Mouse (Mus musculus) ES-Bruce4 (cell line): ENCODE measurements around the gene Iqcd. TPM values are rescaled to one million over a fixed set of nuclear protein-coding genes. Genes with fewer than 3 reads are reported as not detected.

ENCODE experiments used
- H3K27ac ChIP-seq: 2 replicates; pipeline ENCODE4 v1.5.1; 2012; ENCODE audit warnings: low read length, inconsistent platforms; ENCODE audit not compliant: insufficient read depth
- H3K27me3 ChIP-seq: 2 replicates; pipeline ENCODE4 v1.6.1; 2012; ENCODE audit warnings: mild to moderate bottlenecking, low read length, inconsistent platforms; ENCODE audit not compliant: control insufficient read depth, poor library complexity, insufficient read depth, severe bottlenecking
- H3K36me3 ChIP-seq: 2 replicates; pipeline ENCODE4 v1.6.1; 2012; ENCODE audit warnings: inconsistent platforms, mild to moderate bottlenecking, low read length, moderate library complexity; ENCODE audit not compliant: control insufficient read depth, poor library complexity, insufficient read depth, severe bottlenecking
- H3K4me1 ChIP-seq: one replicate; pipeline ENCODE4 v1.8.1; 2011; ENCODE audit warnings: low read length; ENCODE audit not compliant: control insufficient read depth, insufficient read depth
- H3K4me3 ChIP-seq: 2 replicates; pipeline ENCODE4 v1.5.1; 2011; ENCODE audit warnings: low read depth, mild to moderate bottlenecking, low read length
- H3K9ac ChIP-seq: 2 replicates; pipeline ENCODE4 v1.6.1; 2012; ENCODE audit warnings: low read depth, mild to moderate bottlenecking, inconsistent platforms; ENCODE audit not compliant: poor library complexity, severe bottlenecking
- H3K9me3 ChIP-seq: replicated peaks from 2 replicates; pipeline ENCODE4 v1.6.1; 2012; ENCODE audit warnings: mild to moderate bottlenecking, low read length, inconsistent platforms; ENCODE audit not compliant: control insufficient read depth, poor library complexity, insufficient read depth, severe bottlenecking
- CTCF ChIP-seq: IDR thresholded peaks from one replicate; pipeline ENCODE4 v1.8.1; 2011; ENCODE audit warnings: low read depth, low read length
- EP300 ChIP-seq: IDR thresholded peaks from 2 replicates; pipeline ENCODE4 v1.6.1; 2011; ENCODE audit warnings: low read depth, low read length; ENCODE audit not compliant: insufficient read depth
- POLR2A ChIP-seq: IDR thresholded peaks from one replicate; pipeline ENCODE4 v1.8.1; 2011; ENCODE audit warnings: low read length; ENCODE audit not compliant: insufficient read depth
- polyA plus RNA-seq: library from polyadenylated mRNA; stranded (reverse); fragments of >200 nt; gene quantifications from 2 replicates; pipeline ENCODE4 v1.2.4, GENCODE M21; 2011; ENCODE audit warnings: low read depth; ENCODE audit not compliant: missing spikeins, insufficient read depth, insufficient read length

Gene Iqcd
- polyA plus RNA-seq, 1 experiment = 0.37 TPM

DNA sequence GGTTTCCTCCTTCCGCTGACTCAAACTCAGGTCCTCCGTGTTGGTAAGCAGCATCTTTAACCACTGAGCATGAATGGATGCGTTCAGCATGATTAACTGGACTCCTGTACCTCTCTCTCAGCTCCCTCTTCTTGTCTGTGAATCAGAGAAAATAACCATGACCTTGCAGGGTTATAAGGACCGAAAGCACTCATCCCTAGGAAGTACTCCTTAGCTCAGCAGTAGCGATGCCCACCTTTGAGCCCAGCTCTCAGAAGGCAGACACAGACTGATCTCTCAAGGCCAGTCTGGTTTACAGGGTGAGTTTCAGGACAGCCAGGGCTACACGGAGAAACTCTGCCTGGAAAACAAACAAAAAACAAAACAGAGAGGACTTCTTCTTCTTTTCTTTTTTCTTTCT is 5.7 kb downstream of the Iqcd start:
- H3K4me1 ChIP-seq = no peaks in the 10 kb centered on the region
- no peaks in the 10 kb centered on the region for H3K36me3 ChIP-seq
- no peak overlapping the region for H3K4me3 ChIP-seq
- H3K27ac ChIP-seq = no peak overlapping the region
- H3K9ac ChIP-seq = no peak overlapping the region
- H3K27me3 ChIP-seq = no peaks in the 10 kb centered on the region
- TF ChIP-seq POLR2A (no peak), EP300 (no peak)
- no peaks in the 10 kb centered on the region for H3K9me3 ChIP-seq

DNA sequence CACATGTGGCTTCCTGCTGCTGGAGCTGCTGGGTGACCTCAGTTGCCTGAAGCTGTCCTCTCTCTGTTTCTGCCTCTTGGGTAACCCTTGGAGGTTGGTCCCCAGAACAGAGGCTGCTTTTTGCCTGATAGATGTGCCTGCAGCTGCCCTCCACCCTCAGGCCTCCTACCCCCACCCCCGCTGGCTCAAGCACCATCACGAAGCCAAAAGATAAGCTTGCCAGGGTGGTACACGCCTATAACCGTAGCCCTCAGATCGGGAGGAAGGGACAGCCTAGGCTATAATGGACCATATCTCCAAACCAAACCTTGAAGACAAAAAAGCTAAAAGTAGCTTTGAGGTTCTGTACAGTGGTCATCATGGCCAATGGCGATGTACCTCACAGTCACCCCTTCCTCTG is 10.8 kb downstream of the Iqcd start:
- no peaks in the 10 kb centered on the region for H3K36me3 ChIP-seq
- H3K27me3 ChIP-seq = no peaks in the 10 kb centered on the region
- H3K9ac ChIP-seq = no peak overlapping the region
- H3K27ac ChIP-seq = no peak overlapping the region
- H3K4me1 ChIP-seq = no peaks in the 10 kb centered on the region
- no peaks in the 10 kb centered on the region for H3K9me3 ChIP-seq
- TF ChIP-seq POLR2A = no peak
- TF ChIP-seq CTCF = no peak
- no peak for TF ChIP-seq EP300
- no peak overlapping the region for H3K4me3 ChIP-seq

DNA sequence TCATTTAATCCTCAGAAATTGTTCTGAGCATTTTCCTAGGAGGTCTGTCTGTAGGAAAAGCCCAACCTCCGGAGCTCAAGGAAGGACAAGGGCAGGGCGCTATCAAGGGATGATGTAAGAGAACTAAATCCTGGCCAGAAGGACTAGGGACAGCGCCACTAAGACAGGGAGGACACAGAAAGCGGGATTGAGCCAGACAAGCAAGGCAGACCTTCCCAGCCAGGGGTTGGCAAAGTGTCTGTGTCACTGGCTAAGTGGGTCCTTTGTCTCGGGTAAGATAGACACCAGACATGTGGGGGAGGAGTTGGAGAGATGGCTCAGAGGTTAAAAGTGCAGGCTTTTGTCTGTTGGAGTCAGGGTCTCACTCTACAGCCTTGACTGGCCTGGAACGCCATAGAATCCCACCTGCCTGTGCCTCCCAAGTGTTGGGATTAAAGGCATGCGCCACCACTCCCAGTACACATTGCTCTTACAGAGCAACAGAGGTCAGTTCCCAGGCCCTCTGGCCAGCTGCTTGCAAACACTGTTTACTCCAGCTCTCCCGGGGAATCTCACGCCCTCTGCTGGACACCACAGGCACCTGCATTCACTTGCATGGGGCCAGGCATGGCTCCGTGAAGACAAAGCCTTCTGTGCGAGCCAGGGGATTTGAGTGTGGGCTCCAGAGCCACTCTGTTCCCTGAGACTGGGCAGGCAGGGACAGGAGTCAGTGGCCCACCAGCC is 12.3 kb downstream of the Iqcd start:
- H3K27ac ChIP-seq = no peak overlapping the region
- no peaks in the 10 kb centered on the region for H3K9me3 ChIP-seq
- TF ChIP-seq EP300 (0 out of 2 replicates have a peak, but pooled peaks have one; percentile 30), POLR2A (no peak), CTCF (peak; percentile 93)
- no peak overlapping the region for H3K4me3 ChIP-seq
- no peak overlapping the region for H3K9ac ChIP-seq
- peaks cover 2% of the 10 kb centered on the region for H3K4me1 ChIP-seq
- no peaks in the 10 kb centered on the region for H3K36me3 ChIP-seq
- no peaks in the 10 kb centered on the region for H3K27me3 ChIP-seq

- Histone ChIP-seq H3K9me3 (no peaks in the 10 kb centered on the region), H3K36me3 (no peaks in the 10 kb centered on the region), H3K4me1 (peaks cover 3% of the 10 kb centered on the region), H3K4me3 (no peak overlapping the region), H3K27ac (no peak overlapping the region), H3K27me3 (no peaks in the 10 kb centered on the region), H3K9ac (no peak overlapping the region)
- no peak for TF ChIP-seq EP300
- no peak for TF ChIP-seq CTCF
- no peak for TF ChIP-seq POLR2A
Observed at GRCm38 (mm10) chr5:120602210-120602609, 13.4 kb downstream of the Iqcd start.

GRCm38 (mm10) chr5:120603515-120603914 is 14.7 kb downstream of the Iqcd start:
- TF ChIP-seq CTCF (no peak), EP300 (no peak), POLR2A (no peak)
- H3K36me3 ChIP-seq = no peaks in the 10 kb centered on the region
- no peaks in the 10 kb centered on the region for H3K9me3 ChIP-seq
- H3K4me1 ChIP-seq = peaks cover 3% of the 10 kb centered on the region
- no peak overlapping the region for H3K9ac ChIP-seq
- no peak overlapping the region for H3K27ac ChIP-seq
- no peak overlapping the region for H3K4me3 ChIP-seq
- H3K27me3 ChIP-seq = no peaks in the 10 kb centered on the region

GRCm38 (mm10) chr5:120604839-120605238 is 16.0 kb downstream of the Iqcd start:
- Histone ChIP-seq H3K9ac (peak overlapping the region; percentile 53), H3K4me3 (peak overlapping the region; percentile 66), H3K36me3 (no peaks in the 10 kb centered on the region), H3K27ac (peak overlapping the region; percentile 13; the same call in 1 of the 2 replicates), H3K9me3 (no peaks in the 10 kb centered on the region), H3K4me1 (peaks cover 3% of the 10 kb centered on the region), H3K27me3 (no peaks in the 10 kb centered on the region)
- TF ChIP-seq CTCF (peak; percentile 73), POLR2A (no peak), EP300 (no peak)
